Mouse (Mus musculus) kidney, adult 2 months (tissue): Measurements from ENCODE around the gene Idnk.

ENCODE experiments used
- CTCF ChIP-seq: fragments of 200-500 bp; conservative IDR thresholded peaks from 2 replicates; pipeline ENCODE4 v1.5.1; 2011; ENCODE audit warnings: low read depth, mild to moderate bottlenecking, control low read depth, low read length, moderate library complexity, mixed read lengths; ENCODE audit not compliant: insufficient read depth, insufficient read length
- POLR2A ChIP-seq: fragments of 200-500 bp; IDR thresholded peaks from one replicate; pipeline ENCODE4 v1.6.1; 2011; ENCODE audit warnings: low read depth, low read length, control low read depth

- TF ChIP-seq CTCF = no peak
- TF ChIP-seq POLR2A = no peak
Observed at GRCm38 (mm10) chr13:58123381-58123780, 34.1 kb upstream of the Idnk start.
